Mouse (Mus musculus) testis, adult 2 months (tissue): ENCODE data around the gene Sars2.

ENCODE experiments used
- CTCF ChIP-seq: fragments of 200-500 bp; IDR thresholded peaks from 2 replicates; pipeline ENCODE4 v1.5.1; 2012; ENCODE audit warnings: low read depth, mild to moderate bottlenecking, inconsistent platforms, low read length, moderate library complexity; ENCODE audit not compliant: control insufficient read depth, insufficient read depth, insufficient replicate concordance
- POLR2A ChIP-seq: fragments of 200-500 bp; IDR thresholded peaks from 2 replicates; pipeline ENCODE4 v1.6.1; 2012; ENCODE audit warnings: low read depth, mild to moderate bottlenecking, inconsistent platforms, low read length, moderate library complexity; ENCODE audit not compliant: control insufficient read depth

DNA sequence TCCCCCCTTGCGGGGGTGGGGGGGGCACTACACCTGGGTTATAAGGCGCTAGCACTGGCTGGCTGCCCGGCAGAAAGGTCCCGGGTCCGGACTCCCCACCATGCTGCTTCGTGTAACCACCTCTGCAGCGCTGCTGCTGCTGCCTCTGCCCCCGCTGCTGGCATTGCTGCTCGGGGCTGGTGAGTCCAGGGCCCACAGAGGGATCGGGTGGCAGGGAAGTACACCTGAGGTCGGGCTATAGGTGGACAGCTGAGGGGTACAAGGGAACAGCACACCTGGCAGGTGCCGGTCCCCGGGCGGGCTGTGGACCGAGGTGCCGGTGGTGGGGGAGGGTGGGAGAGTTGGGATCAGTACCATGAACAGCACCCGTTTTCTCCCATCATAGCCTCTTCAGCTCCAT lies 14.3 kb downstream of the Sars2 start, which contains the start of gene Ccer2:
- TF ChIP-seq CTCF (no peak), POLR2A (no peak)
